Mouse (Mus musculus) adrenal gland, postnatal 36 days (tissue): ENCODE data around the gene Olfr1436. TPM values are rescaled to one million over a fixed set of nuclear protein-coding genes. Genes with fewer than 3 reads are reported as not detected.
"Not testable (repeated sequence)": the region's sequence is repeated elsewhere in the genome, so short reads cannot be mapped to it uniquely, and the experiment has no call there.

Experiments
- DNase-seq, 2 experiments: peaks; one replicate each; pipeline ENCODE4 v3.0.0; 2021; ENCODE audit warnings: mixed read lengths in 1 of 2
- long read RNA-seq, 2 experiments: library from polyadenylated mRNA; stranded (forward); transcript quantifications; one replicate each; pipeline ENCODE4 v2.0.0; 2021; ENCODE audit warnings: borderline sequencing depth in 2 of 2
- total RNA-seq, 2 experiments: library from RNA; stranded (reverse); gene quantifications; 2 replicates each; pipeline ENCODE4 v1.2.3; 2021

Gene Olfr1436
- not detected for total RNA-seq
- long read RNA-seq, experiment 1: 0 reads
- long read RNA-seq, experiment 2: 0 reads

GRCm38 (mm10) chr19:12299030-12299429, at the start of gene Olfr1436:
Olfr1436 (minus strand) TSS chr19:12299130.
- DNase-seq: not testable (repeated sequence)

GRCm38 (mm10) chr19:12335810-12336209, 36.9 kb upstream of the Olfr1436 start, which contains the start of gene Olfr1438-ps1:
Olfr1438-ps1 (minus strand) TSS chr19:12335910.
- no peak for DNase-seq

- no peak for DNase-seq
These were observed 26.1 kb upstream of the Olfr1436 start, which contains the start of gene Olfr1437 for GRCm38 (mm10) chr19:12325001-12325400. Olfr1437 (minus strand) TSS chr19:12325101.

- no peak for DNase-seq
These were observed 6.0 kb downstream of the Olfr1436 start for GRCm38 (mm10) chr19:12292979-12293378.

GRCm38 (mm10) chr19:12279554-12279953, 19.4 kb downstream of the Olfr1436 start, which contains the start of gene Olfr1434:
Olfr1434 (plus strand) TSS chr19:12279854.
- no peak for DNase-seq

GRCm38 (mm10) chr19:12260732-12261131, 38.2 kb downstream of the Olfr1436 start, which contains the start of gene Olfr235:
Olfr235 (plus strand) TSS chr19:12261032.
- no peak for DNase-seq

Other genes starting within 250 kb of the Olfr1436 start
- not detected for gene Olfr1424, start 236.4 kb downstream of the Olfr1436 start, total RNA-seq
- gene Olfr1425, start 221.4 kb downstream of the Olfr1436 start, total RNA-seq: not detected
- not detected for gene Olfr1426, start 207.1 kb downstream of the Olfr1436 start, total RNA-seq
- not detected for gene Olfr1427, start 195.8 kb downstream of the Olfr1436 start, total RNA-seq
- gene Olfr1428, start 183.2 kb downstream of the Olfr1436 start, total RNA-seq: not detected
- not detected for gene Olfr76, start 175.9 kb downstream of the Olfr1436 start, total RNA-seq
- not detected for gene Olfr1555-ps1, start 129.0 kb downstream of the Olfr1436 start, total RNA-seq
- not detected for gene Olfr1431, start 98.5 kb downstream of the Olfr1436 start, total RNA-seq
- not detected for gene Olfr1432, start 66.5 kb downstream of the Olfr1436 start, total RNA-seq
- gene Olfr262, start 57.5 kb downstream of the Olfr1436 start, total RNA-seq: not detected
- not detected for gene Olfr235, start 38.1 kb downstream of the Olfr1436 start, total RNA-seq
- gene Olfr1434, start 19.3 kb downstream of the Olfr1436 start, total RNA-seq: not detected
- not detected for gene Olfr1437, start 26.0 kb upstream of the Olfr1436 start, total RNA-seq
- gene Olfr1438-ps1, start 36.8 kb upstream of the Olfr1436 start, total RNA-seq: not detected
- not detected for gene Olfr1440, start 88.1 kb upstream of the Olfr1436 start, total RNA-seq
- not detected for gene Olfr1441, start 118.3 kb upstream of the Olfr1436 start, total RNA-seq
- gene Pfpl, start 128.8 kb upstream of the Olfr1436 start, total RNA-seq: not detected
- gene Mpeg1, start 161.6 kb upstream of the Olfr1436 start, total RNA-seq: 10 to 100 TPM; 23.7 to 25.0 TPM
- 10 to 100 TPM; 11.4 to 17.6 TPM for gene Dtx4, start 202.3 kb upstream of the Olfr1436 start, total RNA-seq
- 1 to 10 TPM; 3.2 to 6.4 TPM for gene Fam111a, start 246.6 kb upstream of the Olfr1436 start, total RNA-seq